Mouse (Mus musculus) T-helper 1 cell (primary cell): ENCODE data around the gene Paqr6.
"Not testable (repeated sequence)": the region's sequence is repeated elsewhere in the genome, so short reads cannot be mapped to it uniquely, and the experiment has no call there.

Experiments
- in situ Hi-C: fragments of 300-600 bp; cut with MboI, MseI; formaldehyde crosslinking; loops from one replicate; pipeline ENCODE4 v1.15.1; 2025; ENCODE audit warnings: high pct_unique_total_duplicates

The Paqr6 gene

DNA sequence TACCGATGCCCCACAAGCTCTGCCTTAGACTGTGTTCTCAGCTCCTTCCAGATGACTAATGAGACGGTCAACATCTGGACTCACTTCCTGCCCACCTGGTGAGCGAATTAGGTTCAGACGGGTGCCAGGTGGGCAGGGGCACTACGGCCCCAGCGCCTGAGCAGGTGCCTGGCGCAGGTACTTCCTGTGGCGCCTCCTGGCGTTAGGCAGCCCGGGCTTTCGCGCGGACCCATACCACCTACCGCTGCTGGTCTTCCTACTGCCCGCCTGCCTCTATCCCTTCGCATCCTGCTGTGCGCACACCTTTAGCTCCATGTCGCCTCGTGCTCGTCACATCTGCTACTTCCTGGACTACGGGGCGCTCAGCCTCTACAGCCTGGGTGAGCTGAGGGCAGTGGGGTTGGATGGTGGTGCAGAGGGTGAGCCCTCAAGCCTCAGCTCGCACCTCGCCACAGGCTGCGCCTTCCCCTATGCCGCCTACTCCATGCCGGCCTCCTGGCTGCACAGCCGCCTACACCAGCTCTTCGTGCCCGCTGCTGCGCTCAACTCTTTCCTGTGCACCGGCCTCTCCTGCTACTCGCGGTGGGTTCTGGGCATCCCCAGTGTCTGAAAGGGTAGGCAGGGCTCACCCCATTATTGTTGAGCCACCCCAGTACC lies 1.4 kb downstream of the Paqr6 start:
- in situ Hi-C loops = no loop called here

GRCm38 (mm10) chr3:88366830-88367428 lies 2.5 kb downstream of the Paqr6 start:
- in situ Hi-C loops = not testable (repeated sequence)

- in situ Hi-C loops = not testable (repeated sequence)
Measured at GRCm38 (mm10) chr3:88367517-88367916, 3.1 kb downstream of the Paqr6 start.

DNA sequence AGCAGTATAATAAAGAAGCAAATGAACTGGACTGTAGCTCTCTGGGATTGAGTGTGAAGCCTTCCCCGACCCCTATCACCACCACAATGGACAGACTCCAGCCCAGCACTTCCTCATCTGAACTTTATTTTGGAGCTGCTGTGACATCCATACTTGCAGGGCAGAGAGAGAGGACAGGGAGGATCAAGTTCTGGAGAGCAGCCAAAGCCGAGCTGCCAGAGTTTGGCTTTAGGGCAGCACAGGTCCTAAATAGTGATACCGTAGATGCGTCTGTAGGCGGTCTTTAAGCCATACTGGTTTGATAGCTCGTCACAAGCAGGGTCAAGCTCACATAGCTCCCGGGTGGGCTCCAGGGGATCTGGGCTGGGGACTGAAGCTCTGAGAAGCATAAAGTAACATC lies 4.1 kb downstream of the Paqr6 start:
- in situ Hi-C loops = not testable (repeated sequence)

DNA sequence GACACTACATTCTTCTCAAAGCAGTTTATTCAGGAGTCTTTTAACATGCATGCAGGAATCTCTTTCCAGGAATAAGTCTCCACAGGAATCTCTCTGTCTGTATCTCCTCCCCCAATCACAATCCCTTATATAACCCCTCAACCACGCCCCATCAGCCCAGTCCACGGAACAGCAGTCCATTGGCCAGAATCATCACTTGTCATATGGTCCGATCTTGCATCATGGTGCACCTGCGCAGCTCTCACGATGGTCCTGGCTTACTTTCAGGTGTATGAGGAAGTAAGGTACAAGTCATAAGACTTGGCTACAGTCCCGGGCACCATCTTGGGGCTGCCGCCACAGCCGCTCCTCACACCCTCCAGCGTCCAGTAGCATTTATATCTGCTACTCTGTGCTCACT lies 8.3 kb downstream of the Paqr6 start, which contains the start of gene Bglap3:
TSS of gene Bglap3 (minus strand) at position 101 of the 400 bp plus-strand sequence.
- in situ Hi-C loops = not testable (repeated sequence)

DNA sequence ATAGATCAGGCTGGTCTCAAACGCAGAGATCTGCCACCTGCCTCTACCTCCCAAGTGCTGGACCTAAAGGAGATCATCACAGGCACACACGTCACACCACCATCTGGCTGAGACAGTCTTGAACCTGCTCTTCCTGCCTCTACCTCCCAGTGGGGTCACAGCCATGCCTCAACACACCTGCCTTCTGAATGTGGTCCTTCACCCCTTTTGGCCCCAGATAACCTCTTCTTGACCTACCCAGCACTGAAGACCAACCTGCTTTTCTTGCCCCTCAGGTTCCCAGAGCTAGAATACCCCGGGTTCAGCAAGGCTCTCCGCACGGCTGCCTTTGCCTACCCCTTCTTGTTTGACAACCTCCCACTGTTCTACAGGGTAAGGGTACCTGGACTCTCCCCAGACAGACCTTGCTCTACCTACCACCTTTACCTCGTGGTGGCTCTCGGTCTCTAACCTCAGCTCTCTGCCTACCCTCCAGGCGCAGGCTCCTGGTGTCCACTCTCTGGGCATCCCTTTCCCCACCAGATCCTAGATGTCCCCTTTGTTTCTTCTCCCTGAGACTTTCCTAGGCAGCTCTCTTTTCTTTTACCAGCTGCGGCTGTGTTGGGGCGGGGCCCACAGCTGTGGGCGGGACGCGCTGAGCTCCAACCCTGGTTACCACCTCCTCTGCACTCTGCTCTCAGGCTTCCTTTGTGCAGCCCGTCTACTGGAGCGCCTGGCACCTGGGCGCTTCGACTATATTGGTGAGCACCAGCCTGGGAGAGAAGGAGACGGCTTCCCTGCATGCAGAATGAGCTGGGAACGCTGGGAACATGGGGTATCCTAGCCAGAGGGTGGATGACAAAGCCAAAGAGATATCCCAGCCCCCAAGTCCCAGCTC lies 11.6 kb downstream of the Paqr6 start:
- in situ Hi-C loops = not testable (repeated sequence)

GRCm38 (mm10) chr3:88376644-88377043 lies 12.3 kb downstream of the Paqr6 start:
- in situ Hi-C loops = not testable (repeated sequence)

GRCm38 (mm10) chr3:88378599-88378998 lies 14.2 kb downstream of the Paqr6 start, which contains the start of gene Bglap2:
Gene Bglap2 (minus strand): TSS chr3:88378699.
- in situ Hi-C loops = not testable (repeated sequence)

DNA sequence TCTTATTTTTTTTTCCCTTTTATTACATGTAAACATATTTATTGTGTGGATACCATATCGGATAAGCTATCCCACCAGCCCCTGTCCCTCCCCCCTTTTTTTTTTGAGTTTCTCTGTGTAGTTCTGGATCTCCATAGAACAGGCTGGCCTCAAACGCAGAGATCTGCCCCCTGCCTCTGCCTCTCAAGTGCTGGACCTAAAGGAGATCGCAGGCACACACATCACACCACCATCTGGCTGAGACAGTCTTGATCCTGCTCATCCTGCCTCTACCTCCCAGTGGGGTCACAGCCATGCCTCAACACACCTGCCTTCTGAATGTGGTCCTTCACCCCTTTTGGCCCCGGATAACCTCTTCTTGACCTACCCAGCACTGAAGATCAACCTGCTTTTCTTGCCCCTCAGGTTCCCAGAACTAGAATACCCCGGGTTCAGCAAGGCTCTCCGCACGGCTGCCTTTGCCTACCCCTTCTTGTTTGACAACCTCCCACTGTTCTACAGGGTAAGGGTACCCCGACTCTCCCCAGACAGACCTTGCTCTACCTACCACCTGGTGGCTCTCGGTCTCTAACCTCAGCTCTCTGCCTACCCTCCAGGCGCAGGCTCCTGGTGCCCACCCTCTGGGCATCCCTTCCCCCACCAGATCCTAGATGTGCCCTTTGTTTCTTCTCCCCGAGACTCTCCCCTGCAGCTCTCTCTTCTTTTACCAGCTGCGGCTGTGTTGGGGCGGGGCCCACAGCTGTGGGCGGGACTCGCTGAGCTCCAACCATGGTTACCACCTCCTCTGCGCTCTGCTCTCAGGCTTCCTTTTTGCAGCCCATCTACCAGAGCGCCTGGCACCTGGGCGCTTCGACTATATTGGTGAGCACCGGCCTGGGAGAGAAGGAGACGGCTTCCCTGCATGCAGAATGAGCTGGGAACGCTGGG lies 17.3 kb downstream of the Paqr6 start:
- in situ Hi-C loops = not testable (repeated sequence)

- in situ Hi-C loops = not testable (repeated sequence)
Measured at GRCm38 (mm10) chr3:88382383-88382782, 18.0 kb downstream of the Paqr6 start.

- in situ Hi-C loops = no loop called here
Measured at GRCm38 (mm10) chr3:88384364-88384763, 20.0 kb downstream of the Paqr6 start, which contains the start of gene Bglap. Gene Bglap (minus strand): TSS chr3:88384464.

DNA sequence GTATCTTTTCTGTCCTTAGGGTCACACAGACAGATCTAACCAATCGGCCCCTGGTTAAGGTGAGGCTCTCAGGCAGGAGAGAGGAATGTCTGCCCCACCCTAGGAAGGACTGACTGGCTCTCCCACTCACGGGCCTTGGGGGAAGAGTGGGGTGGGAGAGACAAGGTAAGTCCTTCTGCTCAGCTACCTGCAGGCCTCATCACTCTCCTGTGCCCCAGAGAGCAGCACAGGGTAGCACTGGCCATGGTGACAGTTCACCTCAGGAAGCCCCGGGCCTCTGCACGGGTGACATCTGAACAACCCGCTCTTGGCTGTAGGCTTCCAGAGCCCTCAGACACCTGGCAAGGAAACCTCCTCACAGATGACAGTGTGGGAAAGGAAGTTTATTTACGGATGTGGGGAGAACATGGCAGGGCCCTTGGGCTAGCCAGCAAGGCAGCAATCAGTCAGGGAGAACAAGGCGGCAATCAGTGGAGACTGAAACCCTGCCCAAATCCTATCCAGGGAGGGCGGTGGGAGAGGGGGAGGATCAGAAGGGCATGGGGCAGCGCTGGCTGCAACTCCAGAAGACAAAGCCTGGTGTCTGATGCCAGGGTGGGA lies 29.5 kb downstream of the Paqr6 start:
- in situ Hi-C loops = no loop called here

DNA sequence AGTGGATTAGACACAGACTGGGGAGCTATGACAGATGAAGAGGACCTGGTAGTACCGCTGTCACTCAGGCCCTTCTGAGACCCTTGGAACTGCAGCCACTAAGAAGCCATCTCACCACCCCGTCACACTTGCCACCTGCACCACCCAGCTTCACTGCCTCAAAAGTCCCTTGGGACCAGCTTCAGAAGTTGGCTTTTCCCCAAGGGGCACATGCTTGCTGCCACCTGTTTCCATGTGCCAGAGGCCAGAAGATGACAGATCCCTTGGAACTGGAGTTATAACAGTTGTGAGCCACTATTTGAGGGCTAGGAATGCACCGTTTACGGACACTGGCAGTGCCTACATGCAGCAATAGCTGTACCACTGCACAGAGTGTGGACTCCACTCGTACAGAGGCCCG lies 30.9 kb downstream of the Paqr6 start:
- in situ Hi-C loops = loop anchor here (5.0 kb wide), 1 partner anchor 257 kb away; the partner anchor contains the start of gene Rxfp4

DNA sequence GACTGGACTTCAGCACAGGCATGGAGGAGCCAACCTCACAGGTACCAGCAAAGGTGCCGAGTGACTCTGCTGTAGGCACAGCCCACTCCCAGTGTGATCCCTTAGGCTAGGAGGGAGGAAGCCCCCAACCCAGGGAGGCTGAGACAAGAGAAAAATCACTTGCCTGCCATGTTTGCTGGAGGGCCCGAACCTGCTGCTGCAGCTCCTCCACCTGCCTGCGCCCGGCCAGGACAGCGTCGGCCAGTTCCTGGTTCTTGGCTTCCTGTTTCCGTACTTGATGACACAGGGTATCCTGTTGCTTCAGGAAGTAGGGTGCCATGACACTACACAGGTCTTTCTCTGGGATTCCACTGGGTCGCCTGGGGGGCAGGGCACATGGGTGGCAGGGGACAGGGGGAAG lies 31.4 kb downstream of the Paqr6 start:
- in situ Hi-C loops = loop anchor here (5.0 kb wide), 1 partner anchor 257 kb away; the partner anchor contains the start of gene Rxfp4

- in situ Hi-C loops = loop anchor here (5.0 kb wide), 1 partner anchor 254 kb away; the partner anchor contains the start of gene Rxfp4
Measured at GRCm38 (mm10) chr3:88398666-88399065, 34.3 kb downstream of the Paqr6 start.

DNA sequence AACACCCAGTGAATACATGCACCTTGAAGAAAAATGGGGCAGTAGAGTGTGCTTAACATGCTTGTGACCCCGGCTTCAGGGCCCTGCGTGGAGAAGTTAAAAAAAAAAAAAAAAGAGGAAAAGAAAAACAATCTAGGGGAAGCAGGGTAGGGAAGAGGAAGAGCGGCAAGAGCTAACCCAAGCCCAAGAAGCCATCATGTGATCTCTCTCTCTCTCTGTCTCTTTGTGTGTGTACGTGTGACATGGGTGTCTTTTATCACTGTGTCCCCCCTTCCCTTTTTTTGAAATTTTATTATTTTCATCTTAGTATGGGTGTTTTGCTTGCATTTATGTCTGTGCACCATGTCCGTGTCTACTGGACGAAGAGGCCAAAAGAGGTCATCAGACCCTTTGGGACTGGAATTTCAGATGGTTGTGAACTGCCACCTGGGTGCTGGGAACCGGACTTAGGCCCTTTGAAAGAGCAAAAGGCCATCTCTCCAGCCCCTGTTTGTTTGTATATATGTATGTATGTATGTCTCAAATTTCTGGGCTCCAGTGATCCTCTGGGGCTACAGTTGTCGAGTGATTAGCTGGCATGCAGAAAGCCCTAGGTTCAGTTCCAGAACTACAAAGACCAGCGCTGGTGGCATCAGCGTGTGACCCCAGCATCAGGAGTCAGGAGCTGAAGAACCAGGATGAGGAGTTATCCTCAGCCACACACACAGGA lies 39.3 kb downstream of the Paqr6 start:
- in situ Hi-C loops = no loop called here

- in situ Hi-C loops = loop anchor here (5.0 kb wide), 1 partner anchor 65 kb away; no protein-coding TSS in a partner anchor
Measured at GRCm38 (mm10) chr3:88407090-88407489, 42.7 kb downstream of the Paqr6 start.

- in situ Hi-C loops = loop anchor here (5.0 kb wide), 1 partner anchor 65 kb away; no protein-coding TSS in a partner anchor
Measured at GRCm38 (mm10) chr3:88407529-88407928, 43.1 kb downstream of the Paqr6 start.

- in situ Hi-C loops = loop anchor here (5.0 kb wide), 1 partner anchor 63 kb away; no protein-coding TSS in a partner anchor
Measured at GRCm38 (mm10) chr3:88408953-88409352, 44.6 kb downstream of the Paqr6 start.
